In the genomic region with DNA sequence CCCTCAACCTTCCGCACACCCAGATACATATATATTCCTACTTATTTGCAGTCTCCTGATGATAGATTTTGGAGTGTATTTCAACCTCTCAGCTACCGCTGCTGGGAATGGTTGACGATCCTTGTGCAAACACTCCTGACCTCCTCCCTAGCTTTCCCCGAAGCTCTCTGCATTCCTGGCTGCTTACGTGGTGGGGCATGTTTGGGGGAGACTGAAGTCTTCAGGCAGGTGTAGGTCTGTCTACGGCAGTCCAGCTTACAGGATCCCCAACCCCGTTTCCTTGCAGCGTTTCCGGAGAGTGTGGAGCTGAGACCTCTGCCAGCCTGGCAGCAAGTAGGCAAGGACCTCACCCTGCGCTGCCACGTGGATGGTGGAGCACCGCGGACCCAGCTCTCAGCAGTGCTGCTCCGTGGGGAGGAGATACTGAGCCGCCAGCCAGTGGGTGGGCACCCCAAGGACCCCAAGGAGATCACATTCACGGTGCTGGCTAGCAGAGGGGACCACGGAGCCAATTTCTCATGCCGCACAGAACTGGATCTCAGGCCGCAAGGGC, we compare ENCODE assay signal across 24 mouse cellular contexts. TPM values are rescaled to one million over a fixed set of nuclear protein-coding genes. Genes with fewer than 3 reads are reported as not detected.
A peak's percentile ranks its signal among the peaks of the same experiment; 100 is the strongest.
DNase-seq lines count a peak whose midpoint lies in the region; ATAC-seq and TF ChIP-seq lines count a peak whose summit lies in the region.
"Had no signal": no experiment of that assay in that cellular context is flagged by ENCODE, and none has a peak within 500 bp of the region (broad histone marks: within the 10 kb centered on the region; RNA-seq: fewer than 3 reads in every experiment).

No protein-coding gene starts in this region.

- H3K36me3 ChIP-seq in liver, embryonic 13.5 days: peaks cover 18% of the 10 kb centered on the region; the same call in 1 of the 2 replicates
- H3K36me3 ChIP-seq in liver, embryonic 11.5 days (ENCODE audit: control insufficient read depth, insufficient read depth, low read length): no peaks in the 10 kb centered on the region
- H3K36me3 ChIP-seq in forebrain, postnatal 0 days (ENCODE audit: insufficient read depth): no peaks in the 10 kb centered on the region
- no peaks in the 10 kb centered on the region for H3K36me3 ChIP-seq in hindbrain, embryonic 13.5 days
- H3K36me3 ChIP-seq: limb, embryonic 13.5 days; midbrain, embryonic 13.5 days; neural tube, embryonic 15.5 days had no signal

- no peak overlapping the region for H3K4me3 ChIP-seq in liver, embryonic 13.5 days (replicated peaks)
- no peak overlapping the region for H3K4me3 ChIP-seq in liver, embryonic 11.5 days (ENCODE audit: low read depth, low read length)
- peak overlapping the region; percentile 65 for H3K4me3 ChIP-seq in lung, adult 2 months (replicated peaks; ENCODE audit: extremely low read depth, low read depth, low read length)
- H3K4me3 ChIP-seq in forebrain, postnatal 0 days (ENCODE audit: low read depth, low read length): no peak overlapping the region
- H3K4me3 ChIP-seq in hindbrain, embryonic 13.5 days: no peak overlapping the region
- H3K4me3 ChIP-seq: erythroblast, embryonic 14.5 days; left cerebral cortex, adult 2 months; limb, embryonic 13.5 days; midbrain, embryonic 13.5 days; myocyte; neural tube, embryonic 15.5 days had no signal

- ATAC-seq in liver, embryonic 13.5 days (ENCODE audit: low read depth): no peak
- no peak for ATAC-seq in liver, embryonic 11.5 days (replicated peaks; ENCODE audit: low FRiP score)
- ATAC-seq in forebrain, postnatal 0 days: no peak
- ATAC-seq in hindbrain, embryonic 13.5 days (ENCODE audit: low FRiP score): no peak
- ATAC-seq: CD4-positive, CD25-positive, alpha-beta regulatory T cell, adult 4 months; forebrain, embryonic 14.5 days; midbrain, embryonic 13.5 days had no signal

- peak overlapping the region; percentile 40; the same call in 1 of the 2 replicates for H3K27ac ChIP-seq in liver, embryonic 13.5 days
- no peak overlapping the region for H3K27ac ChIP-seq in liver, embryonic 11.5 days (ENCODE audit: low read depth, low read length)
- no peak overlapping the region for H3K27ac ChIP-seq in forebrain, postnatal 0 days (ENCODE audit: low read depth, low read length)
- H3K27ac ChIP-seq in hindbrain, embryonic 13.5 days: no peak overlapping the region
- H3K27ac ChIP-seq: left cerebral cortex, adult 2 months; limb, embryonic 13.5 days; macrophage; midbrain, embryonic 13.5 days; neural tube, embryonic 15.5 days had no signal

- H3K9me3 ChIP-seq in liver, embryonic 13.5 days (replicated peaks): no peaks in the 10 kb centered on the region
- no peaks in the 10 kb centered on the region for H3K9me3 ChIP-seq in liver, embryonic 11.5 days (ENCODE audit: control insufficient read depth, low read length)
- H3K9me3 ChIP-seq in forebrain, postnatal 0 days (ENCODE audit: low read length): no peaks in the 10 kb centered on the region
- H3K9me3 ChIP-seq in hindbrain, embryonic 13.5 days: no peaks in the 10 kb centered on the region
- H3K9me3 ChIP-seq: limb, embryonic 13.5 days; midbrain, embryonic 13.5 days; neural tube, embryonic 15.5 days had no signal

- H3K4me2 ChIP-seq in liver, embryonic 13.5 days: no peak overlapping the region
- H3K4me2 ChIP-seq in liver, embryonic 11.5 days: no peak overlapping the region
- no peak overlapping the region for H3K4me2 ChIP-seq in forebrain, postnatal 0 days (ENCODE audit: low read depth)
- no peak overlapping the region for H3K4me2 ChIP-seq in hindbrain, embryonic 13.5 days
- H3K4me2 ChIP-seq: limb, embryonic 13.5 days; midbrain, embryonic 13.5 days; neural tube, embryonic 15.5 days had no signal

- no peaks in the 10 kb centered on the region for H3K27me3 ChIP-seq in liver, embryonic 13.5 days
- H3K27me3 ChIP-seq in liver, embryonic 11.5 days (replicated peaks; ENCODE audit: control insufficient read depth, insufficient read depth, low read length): no peaks in the 10 kb centered on the region
- H3K27me3 ChIP-seq in forebrain, postnatal 0 days (ENCODE audit: insufficient read depth, low read length): peaks cover 21% of the 10 kb centered on the region; the same call in 1 of the 2 replicates
- H3K27me3 ChIP-seq in hindbrain, embryonic 13.5 days: peaks cover 66% of the 10 kb centered on the region

- peaks cover 40% of the 10 kb centered on the region for H3K4me1 ChIP-seq in liver, embryonic 13.5 days (replicated peaks)
- H3K4me1 ChIP-seq in liver, embryonic 11.5 days (replicated peaks; ENCODE audit: control insufficient read depth, insufficient read depth, low read length): peaks cover 19% of the 10 kb centered on the region; the same call in 1 of the 2 replicates
- H3K4me1 ChIP-seq in lung, adult 2 months (ENCODE audit: control insufficient read depth, insufficient read depth, low read length): peaks cover 14% of the 10 kb centered on the region
- H3K4me1 ChIP-seq in forebrain, postnatal 0 days (ENCODE audit: insufficient read depth): no peaks in the 10 kb centered on the region
- H3K4me1 ChIP-seq in hindbrain, embryonic 13.5 days (replicated peaks): peaks cover 17% of the 10 kb centered on the region

- no peak for DNase-seq in liver, embryonic 13.5 days
- DNase-seq in liver, embryonic 11.5 days (ENCODE audit: low spot score): no peak
- DNase-seq in lung, adult 2 months: peak; percentile 77
- DNase-seq in lung, postnatal 14 days: peak; percentile 60
- DNase-seq in forebrain, postnatal 0 days: no peak
- no peak for DNase-seq in gastrocnemius, postnatal 4 days (ENCODE audit: low spot score in 2 of 2)
- DNase-seq: cerebellum, postnatal 25 days; kidney, adult 18-20 months; kidney, postnatal 14 days; right cerebral cortex, postnatal 25 days had no signal

- TF ChIP-seq CTCF in lung, adult 2 months (IDR thresholded peaks at IDR 0.05; ENCODE audit: insufficient read depth, low read length): no peak
- no peak for TF ChIP-seq CTCF in forebrain, postnatal 0 days (IDR thresholded peaks at IDR 0.05; ENCODE audit: low read depth)

- TF ChIP-seq POLR2A in lung, adult 2 months (IDR thresholded peaks at IDR 0.05; ENCODE audit: borderline replicate concordance, extremely low read depth, low read depth, low read length): peak; percentile 69; the same call in 1 of the 2 replicates

- no peak overlapping the region for H3K9ac ChIP-seq in liver, embryonic 13.5 days
- no peak overlapping the region for H3K9ac ChIP-seq in liver, embryonic 11.5 days (ENCODE audit: low read depth, low read length)
- no peak overlapping the region for H3K9ac ChIP-seq in forebrain, postnatal 0 days
- no peak overlapping the region for H3K9ac ChIP-seq in hindbrain, embryonic 13.5 days
- H3K9ac ChIP-seq: limb, embryonic 13.5 days; midbrain, embryonic 13.5 days; neural tube, embryonic 15.5 days had no signal

- WGBS in liver, embryonic 13.5 days (ENCODE audit: insufficient replicate concordance): 81% methylated on average over 19 of the region's 19 CpGs
- 77% methylated on average over 19 of the region's 19 CpGs for WGBS in liver, embryonic 11.5 days
- WGBS in lung, adult 2 months: 54% methylated on average over 19 of the region's 19 CpGs
- 72% methylated on average over 19 of the region's 19 CpGs for WGBS in forebrain, postnatal 0 days
- WGBS in hindbrain, embryonic 13.5 days: 71% methylated on average over 19 of the region's 19 CpGs

RNA-seq across cellular contexts. Expression of a gene that starts 3.8 kb away (rescaled TPM):
- 244 and 254 TPM in 2 replicates for polyA plus RNA-seq in liver, embryonic 13.5 days (2015; fragmentation: Nextera tagmentation; extraction: Ambion mirVana)
- 146 and 147 TPM in 2 replicates for polyA plus RNA-seq in liver, embryonic 11.5 days (2014; fragmentation: Nextera tagmentation; extraction: Ambion mirVana)
- 1.8 and 1.9 TPM in 2 replicates for polyA plus RNA-seq in lung, adult 2 months (2012; rRNA removed)
- not detected in 2 replicates for total RNA-seq in forebrain, postnatal 0 days (2014; rRNA removed)
- not detected in 2 replicates for polyA plus RNA-seq in forebrain, postnatal 0 days (2015; fragmentation: Nextera tagmentation; extraction: Ambion mirVana)
- 0.21 TPM in 1 of 2 replicates, not detected in the other for polyA plus RNA-seq in hindbrain, embryonic 13.5 days (2015; fragmentation: Nextera tagmentation; extraction: Ambion mirVana)
- not detected for total RNA-seq in gastrocnemius, postnatal 4 days (2021)
- polyA plus RNA-seq: forebrain, embryonic 14.5 days; macrophage; neural tube, embryonic 15.5 days had no signal

RNA-seq across cellular contexts. Expression of a gene that starts 6.5 kb away (rescaled TPM):
- polyA plus RNA-seq in liver, embryonic 13.5 days (2015; fragmentation: Nextera tagmentation; extraction: Ambion mirVana): 0.21 and 0.29 TPM in 2 replicates
- polyA plus RNA-seq in liver, embryonic 11.5 days (2014; fragmentation: Nextera tagmentation; extraction: Ambion mirVana): 0.37 and 0.44 TPM in 2 replicates
- polyA plus RNA-seq in lung, adult 2 months (2012; rRNA removed): 0.69 and 0.77 TPM in 2 replicates
- total RNA-seq in forebrain, postnatal 0 days (2014; rRNA removed): 17.2 and 19.4 TPM in 2 replicates
- 8.2 and 10.3 TPM in 2 replicates for polyA plus RNA-seq in forebrain, postnatal 0 days (2015; fragmentation: Nextera tagmentation; extraction: Ambion mirVana)
- polyA plus RNA-seq in hindbrain, embryonic 13.5 days (2015; fragmentation: Nextera tagmentation; extraction: Ambion mirVana): 0.58 and 0.80 TPM in 2 replicates
- under 1 TPM in 1 of 2 experiments, not detected in 1; 0.08 TPM for total RNA-seq in gastrocnemius, postnatal 4 days (2021)
- polyA plus RNA-seq: heart, embryonic 14.5 days; hindbrain, embryonic 11.5 days had no signal

RNA-seq across cellular contexts. Expression of a gene that starts 9.5 kb away (rescaled TPM):
- polyA plus RNA-seq in liver, embryonic 13.5 days (2015; fragmentation: Nextera tagmentation; extraction: Ambion mirVana): 9.6 and 9.7 TPM in 2 replicates
- 12.2 and 13.0 TPM in 2 replicates for polyA plus RNA-seq in liver, embryonic 11.5 days (2014; fragmentation: Nextera tagmentation; extraction: Ambion mirVana)
- 332 and 372 TPM in 2 replicates for polyA plus RNA-seq in lung, adult 2 months (2012; rRNA removed)
- total RNA-seq in forebrain, postnatal 0 days (2014; rRNA removed): 3.2 and 3.7 TPM in 2 replicates
- polyA plus RNA-seq in forebrain, postnatal 0 days (2015; fragmentation: Nextera tagmentation; extraction: Ambion mirVana): 3.1 and 3.6 TPM in 2 replicates
- 3.4 and 4.4 TPM in 2 replicates for polyA plus RNA-seq in hindbrain, embryonic 13.5 days (2015; fragmentation: Nextera tagmentation; extraction: Ambion mirVana)
- 1 to 10 TPM; 5.4 to 6.7 TPM for total RNA-seq in gastrocnemius, postnatal 4 days (2021)

RNA-seq across cellular contexts. Expression of a gene that starts 22.8 kb away (rescaled TPM):
- polyA plus RNA-seq in liver, embryonic 13.5 days (2015; fragmentation: Nextera tagmentation; extraction: Ambion mirVana): 81.2 and 84.0 TPM in 2 replicates
- polyA plus RNA-seq in liver, embryonic 11.5 days (2014; fragmentation: Nextera tagmentation; extraction: Ambion mirVana): 138 and 145 TPM in 2 replicates
- polyA plus RNA-seq in lung, adult 2 months (2012; rRNA removed): 113 and 130 TPM in 2 replicates
- total RNA-seq in forebrain, postnatal 0 days (2014; rRNA removed): 59.9 and 77.8 TPM in 2 replicates
- polyA plus RNA-seq in forebrain, postnatal 0 days (2015; fragmentation: Nextera tagmentation; extraction: Ambion mirVana): 101 and 111 TPM in 2 replicates
- polyA plus RNA-seq in hindbrain, embryonic 13.5 days (2015; fragmentation: Nextera tagmentation; extraction: Ambion mirVana): 98.2 and 104 TPM in 2 replicates
- total RNA-seq in gastrocnemius, postnatal 4 days (2021): 10 to 100 TPM; 42.7 to 49.2 TPM

RNA-seq across cellular contexts. Expression of a gene that starts 41.6 kb away (rescaled TPM):
- 0.38 TPM in 1 of 2 replicates, not detected in the other for polyA plus RNA-seq in liver, embryonic 13.5 days (2015; fragmentation: Nextera tagmentation; extraction: Ambion mirVana)
- polyA plus RNA-seq in liver, embryonic 11.5 days (2014; fragmentation: Nextera tagmentation; extraction: Ambion mirVana): 0.67 and 1.4 TPM in 2 replicates
- not detected in 2 replicates for polyA plus RNA-seq in lung, adult 2 months (2012; rRNA removed)
- not detected in 2 replicates for total RNA-seq in forebrain, postnatal 0 days (2014; rRNA removed)
- 0.56 and 0.84 TPM in 2 replicates for polyA plus RNA-seq in forebrain, postnatal 0 days (2015; fragmentation: Nextera tagmentation; extraction: Ambion mirVana)
- 0.92 and 1.9 TPM in 2 replicates for polyA plus RNA-seq in hindbrain, embryonic 13.5 days (2015; fragmentation: Nextera tagmentation; extraction: Ambion mirVana)
- not detected for total RNA-seq in gastrocnemius, postnatal 4 days (2021)
- total RNA-seq: adrenal gland, adult 18-20 months had no signal
- polyA plus RNA-seq: gonadal fat pad, adult 2 months; macrophage had no signal

Comparison
In these comparisons a context has a peak if more than half of its experiments do, and no peak if none do; other contexts are left out.
1. DNase-seq: peak in lung, adult 2 months (single experiment) and lung, postnatal 14 days (single experiment); none in liver, embryonic 13.5 days (single experiment), liver, embryonic 11.5 days (single experiment), forebrain, postnatal 0 days (single experiment) and gastrocnemius, postnatal 4 days (0 of 2).
2. RNA of a gene that starts 3.8 kb away (polyA plus RNA-seq): 244 to 254 TPM in liver, embryonic 13.5 days and 146 to 147 TPM in liver, embryonic 11.5 days; 1.8 to 1.9 TPM in lung, adult 2 months, 0.21 TPM in hindbrain, embryonic 13.5 days and not detected in forebrain, postnatal 0 days; every median in the first group is over 10 times any median in the second.
3. RNA of a gene that starts 9.5 kb away (polyA plus RNA-seq): 332 to 372 TPM in lung, adult 2 months; 12.2 to 13.0 TPM in liver, embryonic 11.5 days, 9.6 to 9.7 TPM in liver, embryonic 13.5 days, 3.4 to 4.4 TPM in hindbrain, embryonic 13.5 days and 3.1 to 3.6 TPM in forebrain, postnatal 0 days; every median in the first group is over 10 times any median in the second.